Mouse (Mus musculus) MEL (cell line): ENCODE data around the gene Mmp23. TPM values are rescaled to one million over a fixed set of nuclear protein-coding genes. Genes with fewer than 3 reads are reported as not detected.

ENCODE experiments used
- DNase-seq: peaks from one replicate; pipeline ENCODE4 v3.0.0; 2011; ENCODE audit warnings: low read depth, low spot score
- H3K27ac ChIP-seq: 2 replicates; pipeline ENCODE4 v1.5.1; 2012; ENCODE audit warnings: low read depth, mild to moderate bottlenecking, control low read depth, low read length, moderate library complexity; ENCODE audit not compliant: control insufficient read depth
- H3K27me3 ChIP-seq, 2 experiments: fragments of 150-350 bp in 1 of 2; sonication (generic) in 1 of 2; 2 replicates each; pipeline ENCODE4 v1.6.1; 2012; ENCODE audit warnings: low read length in 2 of 2, mild to moderate bottlenecking in 2 of 2, improper control_type of control experiment in 1 of 2, moderate library complexity in 1 of 2; ENCODE audit not compliant: insufficient read depth in 2 of 2, control insufficient read depth in 1 of 2
- H3K36me3 ChIP-seq, 2 experiments: 2 replicates each; pipeline ENCODE4 v1.6.1; 2012 to 2014; ENCODE audit warnings: low read length in 2 of 2, improper control_type of control experiment in 1 of 2, inconsistent platforms in 1 of 2, mild to moderate bottlenecking in 1 of 2; ENCODE audit not compliant: insufficient read depth in 2 of 2, control insufficient read depth in 1 of 2
- H3K4me1 ChIP-seq, 2 experiments: fragments of 150-350 bp in 1 of 2; sonication (generic) in 1 of 2; 2 replicates each; pipeline ENCODE4 v1.6.1; 2012; ENCODE audit warnings: low read length in 2 of 2, improper control_type of control experiment in 1 of 2, mild to moderate bottlenecking in 1 of 2; ENCODE audit not compliant: insufficient read depth in 2 of 2, control insufficient read depth in 1 of 2
- H3K4me3 ChIP-seq, 2 experiments: fragments of 150-350 bp in 1 of 2; sonication (generic) in 1 of 2; 2 replicates each; pipeline ENCODE4 v1.5.1; 2012; ENCODE audit warnings: low read depth in 2 of 2, low read length in 2 of 2, mild to moderate bottlenecking in 2 of 2, moderate library complexity in 2 of 2, control low read depth in 1 of 2, improper control_type of control experiment in 1 of 2; ENCODE audit not compliant: control insufficient read depth in 1 of 2, insufficient read depth in 1 of 2
- H3K79me2 ChIP-seq: 2 replicates; pipeline ENCODE4 v1.6.1; 2012; ENCODE audit warnings: mild to moderate bottlenecking, low read length, moderate library complexity; ENCODE audit not compliant: control insufficient read depth, poor library complexity, insufficient read depth
- H3K9ac ChIP-seq: 2 replicates; pipeline ENCODE4 v1.6.1; 2012; ENCODE audit warnings: low read depth, mild to moderate bottlenecking, control low read depth, low read length, moderate library complexity; ENCODE audit not compliant: control insufficient read depth, poor library complexity, severe bottlenecking
- H3K9me3 ChIP-seq: fragments of 150-350 bp; sonication (generic); replicated peaks from 2 replicates; pipeline ENCODE4 v1.6.1; 2012; ENCODE audit warnings: mild to moderate bottlenecking, low read length, improper control_type of control experiment, moderate library complexity; ENCODE audit not compliant: insufficient read depth
- CHD1 ChIP-seq: IDR thresholded peaks from 2 replicates; pipeline ENCODE4 v1.6.1; 2012; ENCODE audit warnings: low read depth, mild to moderate bottlenecking, inconsistent platforms, low read length, improper control_type of control experiment
- CTCF ChIP-seq, 3 experiments: IDR thresholded peaks in 2 of 3; conservative IDR thresholded peaks in 1 of 3; 2 replicates each; pipeline ENCODE4 v1.5.1; 2011 to 2012; ENCODE audit warnings: low read length in 3 of 3, low read depth in 2 of 3, mild to moderate bottlenecking in 2 of 3, improper control_type of control experiment in 1 of 3, inconsistent platforms in 1 of 3, mixed read lengths in 1 of 3, moderate library complexity in 1 of 3; ENCODE audit not compliant: control insufficient read depth in 1 of 3, insufficient read depth in 1 of 3, poor library complexity in 1 of 3, severe bottlenecking in 1 of 3
- ELF1 ChIP-seq: IDR thresholded peaks from 2 replicates; pipeline ENCODE4 v1.6.1; 2014; ENCODE audit warnings: low read depth, mild to moderate bottlenecking, inconsistent platforms, low read length, improper control_type of control experiment, moderate library complexity
- EP300 ChIP-seq, 2 experiments: IDR thresholded peaks; 2 replicates each; pipeline ENCODE4 v1.6.1; 2011; ENCODE audit warnings: improper control_type of control experiment in 2 of 2, low read length in 2 of 2, low read depth in 1 of 2, mild to moderate bottlenecking in 1 of 2
- ETS1 ChIP-seq: IDR thresholded peaks from 2 replicates; pipeline ENCODE4 v1.6.1; 2012; ENCODE audit warnings: low read depth, mild to moderate bottlenecking, inconsistent platforms, low read length, improper control_type of control experiment, moderate library complexity
- GATA1 ChIP-seq: IDR thresholded peaks from 2 replicates; pipeline ENCODE4 v1.6.1; 2011; ENCODE audit warnings: low read depth, low read length, improper control_type of control experiment
- HCFC1 ChIP-seq: IDR thresholded peaks from 2 replicates; pipeline ENCODE4 v1.6.1; 2012; ENCODE audit warnings: low read depth, mild to moderate bottlenecking, inconsistent platforms, low read length, improper control_type of control experiment, moderate library complexity
- KAT2A ChIP-seq: conservative IDR thresholded peaks from 2 replicates; pipeline ENCODE4 v1.6.1; 2012; ENCODE audit warnings: low read depth, low read length, improper control_type of control experiment, inconsistent platforms
- MAFK ChIP-seq: IDR thresholded peaks from 2 replicates; pipeline ENCODE4 v1.6.1; 2011; ENCODE audit warnings: low read depth, mild to moderate bottlenecking, low read length, improper control_type of control experiment, borderline replicate concordance
- MAX ChIP-seq: IDR thresholded peaks from 2 replicates; pipeline ENCODE4 v1.6.1; 2011; ENCODE audit warnings: low read length, improper control_type of control experiment
- MAZ ChIP-seq: IDR thresholded peaks from 2 replicates; pipeline ENCODE4 v1.6.1; 2012; ENCODE audit warnings: low read depth, mild to moderate bottlenecking, inconsistent platforms, low read length, improper control_type of control experiment
- MEF2A ChIP-seq: IDR thresholded peaks from 2 replicates; pipeline ENCODE4 v1.6.1; 2014; ENCODE audit warnings: low read depth, mild to moderate bottlenecking, inconsistent platforms, low read length, improper control_type of control experiment; ENCODE audit not compliant: poor library complexity, insufficient replicate concordance, severe bottlenecking; ENCODE audit errors: extremely low read depth
- MXI1 ChIP-seq: IDR thresholded peaks from 2 replicates; pipeline ENCODE4 v1.6.1; 2011; ENCODE audit warnings: mild to moderate bottlenecking, low read depth, low read length, improper control_type of control experiment
- MYB ChIP-seq: IDR thresholded peaks from 2 replicates; pipeline ENCODE4 v1.6.1; 2011; ENCODE audit warnings: mild to moderate bottlenecking, low read depth, low read length, improper control_type of control experiment
- MYC ChIP-seq: IDR thresholded peaks from 2 replicates; pipeline ENCODE4 v1.6.1; 2011; ENCODE audit warnings: low read depth, mild to moderate bottlenecking, low read length, improper control_type of control experiment, moderate library complexity
- NELFE ChIP-seq: IDR thresholded peaks from 2 replicates; pipeline ENCODE4 v1.6.1; 2011; ENCODE audit warnings: low read depth, low read length, improper control_type of control experiment
- NRF1 ChIP-seq: IDR thresholded peaks from 2 replicates; pipeline ENCODE4 v1.6.1; 2014; ENCODE audit warnings: low read depth, mild to moderate bottlenecking, inconsistent platforms, low read length, improper control_type of control experiment, moderate library complexity; ENCODE audit not compliant: poor library complexity, insufficient read depth, severe bottlenecking
- POLR2A ChIP-seq, 2 experiments: IDR thresholded peaks; 2 replicates each; pipeline ENCODE4 v1.6.1; 2011 to 2012; ENCODE audit warnings: low read length in 2 of 2, mild to moderate bottlenecking in 2 of 2, control low read depth in 1 of 2, improper control_type of control experiment in 1 of 2, low read depth in 1 of 2, moderate library complexity in 1 of 2; ENCODE audit not compliant: control insufficient read depth in 1 of 2, insufficient read depth in 1 of 2, poor library complexity in 1 of 2
- POLR2AphosphoS2 ChIP-seq: IDR thresholded peaks from 2 replicates; pipeline ENCODE4 v1.6.1; 2011; ENCODE audit warnings: low read length, improper control_type of control experiment
- POLR2AphosphoS5 ChIP-seq: IDR thresholded peaks from 2 replicates; pipeline ENCODE4 v1.6.1; 2012; ENCODE audit warnings: low read depth, borderline replicate concordance, mild to moderate bottlenecking, inconsistent platforms, low read length, moderate library complexity, mixed read lengths
- RCOR1 ChIP-seq: IDR thresholded peaks from 2 replicates; pipeline ENCODE4 v1.6.1; 2012; ENCODE audit warnings: low read depth, mild to moderate bottlenecking, inconsistent platforms, low read length, improper control_type of control experiment
- TBP ChIP-seq: IDR thresholded peaks from 2 replicates; pipeline ENCODE4 v1.8.0; 2011; ENCODE audit warnings: low read depth, low read length, improper control_type of control experiment
- TCF12 ChIP-seq: IDR thresholded peaks from 2 replicates; pipeline ENCODE4 v1.6.1; 2014; ENCODE audit warnings: low read depth, mild to moderate bottlenecking, inconsistent platforms, low read length, improper control_type of control experiment, moderate library complexity
- ZMIZ1 ChIP-seq: IDR thresholded peaks from 2 replicates; pipeline ENCODE4 v1.6.1; 2012; ENCODE audit warnings: low read depth, mild to moderate bottlenecking, inconsistent platforms, low read length, improper control_type of control experiment, moderate library complexity
- polyA plus RNA-seq, 2 experiments: library from polyadenylated mRNA; stranded (reverse) in 1 of 2; unstranded in 1 of 2; fragments of >175 nt in 1 of 2; fragments of >200 nt in 1 of 2; gene quantifications; 2 replicates each; pipeline versions ENCODE4 v1.2.1 to v1.2.4; 2012; ENCODE audit warnings: low replicate concordance in 2 of 2, low read depth in 1 of 2; ENCODE audit not compliant: insufficient read length in 2 of 2, insufficient read depth in 1 of 2, missing spikeins in 1 of 2
- total RNA-seq: library from RNA; depleted of rRNA; stranded (reverse); fragments of 300-350 nt; gene quantifications from 2 replicates; pipeline ENCODE4 v1.2.3, GENCODE M21; 2012; rRNA removed

Mmp23 gene
- total and polyA plus RNA-seq, 3 experiments, result 1.6 to 2.4 TPM; not detected in 1

DNA sequence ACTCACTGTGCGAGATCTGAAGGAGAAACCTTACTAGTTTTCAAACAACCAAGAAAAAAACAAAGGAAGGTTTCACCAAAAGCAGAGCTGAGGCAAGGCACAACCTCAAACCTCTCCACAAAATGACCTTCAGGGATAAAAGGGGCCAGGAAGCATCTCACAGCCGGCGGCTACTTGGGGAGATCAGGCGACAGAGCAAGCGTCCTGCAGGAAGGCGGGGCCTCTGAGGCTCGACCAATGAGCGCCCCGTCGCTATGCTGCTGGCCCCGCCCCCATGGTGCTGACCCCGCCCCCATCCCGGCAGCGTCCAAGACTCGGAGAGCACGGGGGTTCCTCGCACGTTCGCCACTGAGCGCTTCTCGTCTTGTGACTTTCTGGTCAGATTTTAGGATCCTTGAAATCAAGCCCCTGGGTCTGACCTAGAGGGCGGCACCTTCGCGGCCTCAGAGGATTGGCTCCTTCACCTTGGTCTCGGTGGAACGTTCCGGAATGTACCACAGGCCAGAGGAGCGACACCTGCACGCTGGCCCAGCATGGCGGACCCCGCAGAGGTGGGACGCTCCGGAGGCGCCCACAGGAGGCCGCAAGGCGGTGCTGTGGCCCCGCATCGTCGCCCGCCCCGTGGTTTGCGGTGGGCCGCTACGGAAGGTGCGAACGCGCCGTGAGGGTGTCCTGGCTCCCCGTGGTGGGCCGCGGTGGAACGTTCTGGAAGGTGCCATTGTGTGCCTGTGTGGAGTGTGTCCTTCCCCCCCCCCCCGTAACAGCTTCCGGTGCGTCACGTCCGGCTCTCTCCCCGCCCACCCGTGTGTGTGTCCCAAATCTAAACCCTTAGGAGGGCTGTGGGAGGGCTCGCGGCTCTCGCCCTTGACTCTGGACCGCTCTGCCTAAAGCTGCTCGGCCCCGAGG is 51.8 kb downstream of the Mmp23 start, which contains the start of gene Slc35e2:
Slc35e2 (plus strand) TSS at position 326 of the 906 bp plus-strand sequence.
- H3K4me1 ChIP-seq, result peaks cover 21 to 22% of the 10 kb centered on the region in 2 experiments
- H3K4me3 ChIP-seq, result peak within 1 kb of the TSS; percentile 81 to 92
- TF ChIP-seq EP300 (IDR thresholded peaks at IDR 0.05; ENCODE audit: low read depth in 1 of 2, low read length in 2 of 2) (peak in 1 of 2 experiments; percentile 6; a peak in 1 of 4 replicates), MAFK (no peak), MAX (peak; percentile 64; the same call in 1 of the 2 replicates), MAZ (peak; percentile 87), NELFE (peak; percentile 59), ZMIZ1 (peak; percentile 100), MXI1 (peak; percentile 65), HCFC1 (peak; percentile 83), RCOR1 (peak; percentile 24), GATA1 (no peak), MEF2A (no peak), CTCF (IDR thresholded peaks at IDR 0.05 in 2 of 3, conservative IDR thresholded peaks at IDR 0.05 in 1 of 3; ENCODE audit: control insufficient read depth in 1 of 3, insufficient read depth in 1 of 3, low read depth in 2 of 3, low read length in 3 of 3, poor library complexity in 1 of 3, severe bottlenecking in 1 of 3) (peak in 1 of 3 experiments; percentile 6; a peak in 2 of 6 replicates), POLR2A (IDR thresholded peaks at IDR 0.05; ENCODE audit: control insufficient read depth in 1 of 2, insufficient read depth in 1 of 2, low read depth in 1 of 2, low read length in 2 of 2, poor library complexity in 1 of 2) (peak; percentile 97 to 99), KAT2A (no peak; the same call in 1 of the 2 replicates), NRF1 (0 out of 2 replicates have a peak, but pooled peaks have one; percentile 29), MYB (no peak), TCF12 (peak; percentile 50; the same call in 1 of the 2 replicates), CHD1 (peak; percentile 99), MYC (no peak; the same call in 1 of the 2 replicates), TBP (peak; percentile 98), POLR2AphosphoS5 (no peak), POLR2AphosphoS2 (peak; percentile 99), ELF1 (peak; percentile 30; the same call in 1 of the 2 replicates), ETS1 (peak; percentile 52)
- peak within 1 kb of the TSS; percentile 86 for H3K9ac ChIP-seq
- peak within 1 kb of the TSS; percentile 97 for H3K27ac ChIP-seq
- H3K36me3 ChIP-seq, result peaks cover 0 to 32% of the 10 kb centered on the region in 2 experiments; a peak in 2 of 4 replicates
- no peaks in the 10 kb centered on the region for H3K9me3 ChIP-seq
- no peaks in the 10 kb centered on the region for H3K27me3 ChIP-seq
- peaks cover 9% of the 10 kb centered on the region for H3K79me2 ChIP-seq
- peak; percentile 97 for DNase-seq

Other genes starting within 250 kb of the Mmp23 start
- 0.33 and 0.39 TPM in 2 replicates for gene Cfap74, start 244.2 kb downstream of the Mmp23 start, total RNA-seq
- gene Cfap74, start 244.2 kb downstream of the Mmp23 start, polyA plus RNA-seq, result 1 to 10 TPM in 1 of 2 experiments, not detected in 1; 1.0 TPM
- gene Tmem52, start 184.3 kb downstream of the Mmp23 start, total RNA-seq, result not detected in 2 replicates
- gene Tmem52, start 184.3 kb downstream of the Mmp23 start, polyA plus RNA-seq, result not detected
- gene Gnb1, start 162.0 kb downstream of the Mmp23 start, total RNA-seq, result 78.1 and 94.7 TPM in 2 replicates
- 100 to 1,000 TPM in 1 of 2 experiments, not detected in 1; 489 TPM for gene Gnb1, start 162.0 kb downstream of the Mmp23 start, polyA plus RNA-seq
- gene Nadk, start 91.0 kb downstream of the Mmp23 start, total RNA-seq, result 141 and 151 TPM in 2 replicates
- gene Nadk, start 91.0 kb downstream of the Mmp23 start, polyA plus RNA-seq, result 100 to 1,000 TPM in 1 of 2 experiments, 10 to 100 TPM in 1; 53.2 to 258 TPM
- 9.0 and 9.9 TPM in 2 replicates for gene Slc35e2, start 52.0 kb downstream of the Mmp23 start, total RNA-seq
- 1 to 10 TPM in 1 of 2 experiments, not detected in 1; 6.4 TPM for gene Slc35e2, start 52.0 kb downstream of the Mmp23 start, polyA plus RNA-seq
- gene Cdk11b, start 28.5 kb downstream of the Mmp23 start, total RNA-seq, result 47.9 and 56.6 TPM in 2 replicates
- 100 to 1,000 TPM; 113 to 249 TPM for gene Cdk11b, start 28.5 kb downstream of the Mmp23 start, polyA plus RNA-seq
- gene Gm10563, start 8.0 kb downstream of the Mmp23 start, total RNA-seq, result not detected in 2 replicates
- not detected for gene Gm10563, start 8.0 kb downstream of the Mmp23 start, polyA plus RNA-seq
- gene Mib2, start 15.8 kb upstream of the Mmp23 start, total RNA-seq, result 21.4 and 27.7 TPM in 2 replicates
- 10 to 100 TPM in 1 of 2 experiments, not detected in 1; 38.3 TPM for gene Mib2, start 15.8 kb upstream of the Mmp23 start, polyA plus RNA-seq
- 1.1 and 2.6 TPM in 2 replicates for gene Fndc10, start 41.0 kb upstream of the Mmp23 start, total RNA-seq
- gene Fndc10, start 41.0 kb upstream of the Mmp23 start, polyA plus RNA-seq, result 1 to 10 TPM in 1 of 2 experiments, not detected in 1; 5.9 TPM
- 160 and 170 TPM in 2 replicates for gene Ssu72, start 51.4 kb upstream of the Mmp23 start, total RNA-seq
- 100 to 1,000 TPM; 140 to 267 TPM for gene Ssu72, start 51.4 kb upstream of the Mmp23 start, polyA plus RNA-seq
- 0.13 and 0.27 TPM in 2 replicates for gene Tmem240, start 81.4 kb upstream of the Mmp23 start, total RNA-seq
- under 1 TPM in 1 of 2 experiments, not detected in 1; 0.33 TPM for gene Tmem240, start 81.4 kb upstream of the Mmp23 start, polyA plus RNA-seq
- 198 and 220 TPM in 2 replicates for gene Atad3a, start 107.7 kb upstream of the Mmp23 start, total RNA-seq
- gene Atad3a, start 107.7 kb upstream of the Mmp23 start, polyA plus RNA-seq, result 100 to 1,000 TPM in 1 of 2 experiments, not detected in 1; 232 TPM
- gene Vwa1, start 121.3 kb upstream of the Mmp23 start, total RNA-seq, result 0.33 and 0.42 TPM in 2 replicates
- under 1 TPM in 1 of 2 experiments, not detected in 1; 0.33 TPM for gene Vwa1, start 121.3 kb upstream of the Mmp23 start, polyA plus RNA-seq
- gene Tmem88b, start 132.5 kb upstream of the Mmp23 start, total RNA-seq, result 0.10 and 0.19 TPM in 2 replicates
- gene Tmem88b, start 132.5 kb upstream of the Mmp23 start, polyA plus RNA-seq, result under 1 TPM in 1 of 2 experiments, not detected in 1; 0.32 TPM
- 0.12 TPM in 1 of 2 replicates, not detected in the other for gene Ankrd65, start 137.1 kb upstream of the Mmp23 start, total RNA-seq
- gene Ankrd65, start 137.1 kb upstream of the Mmp23 start, polyA plus RNA-seq, result not detected
- 301 and 346 TPM in 2 replicates for gene Mrpl20, start 149.5 kb upstream of the Mmp23 start, total RNA-seq
- 100 to 1,000 TPM in 1 of 2 experiments, not detected in 1; 336 TPM for gene Mrpl20, start 149.5 kb upstream of the Mmp23 start, polyA plus RNA-seq
- gene Ccnl2, start 159.1 kb upstream of the Mmp23 start, total RNA-seq, result 38.2 and 46.1 TPM in 2 replicates
- gene Ccnl2, start 159.1 kb upstream of the Mmp23 start, polyA plus RNA-seq, result 100 to 1,000 TPM in 1 of 2 experiments, 10 to 100 TPM in 1; 48.6 to 103 TPM
- 153 and 166 TPM in 2 replicates for gene Aurkaip1, start 177.9 kb upstream of the Mmp23 start, total RNA-seq
- gene Aurkaip1, start 177.9 kb upstream of the Mmp23 start, polyA plus RNA-seq, result 100 to 1,000 TPM in 1 of 2 experiments, not detected in 1; 203 TPM
- gene Mxra8, start 186.3 kb upstream of the Mmp23 start, total RNA-seq, result not detected in 2 replicates
- gene Mxra8, start 186.3 kb upstream of the Mmp23 start, polyA plus RNA-seq, result under 1 TPM in 1 of 2 experiments, not detected in 1; 0.46 TPM
- gene Dvl1, start 194.0 kb upstream of the Mmp23 start, total RNA-seq, result 43.4 and 56.8 TPM in 2 replicates
- gene Dvl1, start 194.0 kb upstream of the Mmp23 start, polyA plus RNA-seq, result 10 to 100 TPM in 1 of 2 experiments, not detected in 1; 60.3 TPM
- gene Tas1r3, start 210.0 kb upstream of the Mmp23 start, total RNA-seq, result 0.52 and 0.62 TPM in 2 replicates
- 10 to 100 TPM in 1 of 2 experiments, 1 to 10 TPM in 1; 1.1 to 54.9 TPM for gene Tas1r3, start 210.0 kb upstream of the Mmp23 start, polyA plus RNA-seq
- 10.9 and 14.0 TPM in 2 replicates for gene Cptp, start 216.1 kb upstream of the Mmp23 start, total RNA-seq
- gene Cptp, start 216.1 kb upstream of the Mmp23 start, polyA plus RNA-seq, result 10 to 100 TPM in 1 of 2 experiments, not detected in 1; 22.6 TPM
- gene Ints11, start 216.2 kb upstream of the Mmp23 start, total RNA-seq, result 78.9 and 82.5 TPM in 2 replicates
- gene Ints11, start 216.2 kb upstream of the Mmp23 start, polyA plus RNA-seq, result 10 to 100 TPM in 1 of 2 experiments, not detected in 1; 96.8 TPM
- gene Pusl1, start 238.4 kb upstream of the Mmp23 start, total RNA-seq, result 50.0 and 65.2 TPM in 2 replicates
- 10 to 100 TPM in 1 of 2 experiments, not detected in 1; 68.4 TPM for gene Pusl1, start 238.4 kb upstream of the Mmp23 start, polyA plus RNA-seq
- 17.6 and 24.5 TPM in 2 replicates for gene Acap3, start 238.4 kb upstream of the Mmp23 start, total RNA-seq
- gene Acap3, start 238.4 kb upstream of the Mmp23 start, polyA plus RNA-seq, result 10 to 100 TPM in 1 of 2 experiments, not detected in 1; 39.1 TPM